Mouse (Mus musculus) stomach, postnatal 0 days (tissue): ENCODE measurements at regions not wholly inside any gene's neighbourhood (a gene's known extent, or its start where the extent isn't known, plus 50 kb on each side); places are given as distances from the start of the nearest gene placed in this dataset.

Experiments
- ATAC-seq: fragments of 200-750 bp; cut with Nextera tagmentation; 2 replicates; pipeline ENCODE4 v1.8.0; 2017; ENCODE audit not compliant: low FRiP score, low TSS enrichment
- DNase-seq: peaks from one replicate; pipeline ENCODE4 v3.0.0-alpha.2; 2016; ENCODE audit warnings: low spot score
- H3K27ac ChIP-seq: fragments of 300-500 bp; sonication (generic); replicated peaks from 2 replicates; pipeline ENCODE4 v1.5.1; 2014; ENCODE audit warnings: mild to moderate bottlenecking, control low read depth
- H3K27me3 ChIP-seq: fragments of 300-500 bp; sonication (generic); 2 replicates; pipeline ENCODE4 v1.6.1; 2014; ENCODE audit warnings: low read length; ENCODE audit not compliant: control insufficient read depth, insufficient read depth
- H3K36me3 ChIP-seq: fragments of 300-500 bp; sonication (generic); 2 replicates; pipeline ENCODE4 v1.6.1; 2014; ENCODE audit warnings: low read length, mixed read lengths; ENCODE audit not compliant: control insufficient read depth, insufficient read depth
- H3K4me1 ChIP-seq: fragments of 300-500 bp; sonication (generic); replicated peaks from 2 replicates; pipeline ENCODE4 v1.6.1; 2014; ENCODE audit warnings: antibody characterized with exemption; ENCODE audit not compliant: control insufficient read depth, insufficient read depth
- H3K4me2 ChIP-seq: fragments of 300-500 bp; sonication (generic); replicated peaks from 2 replicates; pipeline ENCODE4 v1.6.1; 2014; ENCODE audit warnings: low read depth, mild to moderate bottlenecking, control low read depth, moderate library complexity
- H3K4me3 ChIP-seq: fragments of 300-500 bp; sonication (generic); 2 replicates; pipeline ENCODE4 v1.5.1; 2014; ENCODE audit warnings: low read depth, low read length, control low read depth
- H3K9ac ChIP-seq: fragments of 300-500 bp; sonication (generic); 2 replicates; pipeline ENCODE4 v1.6.1; 2014; ENCODE audit warnings: mild to moderate bottlenecking, low read length, control low read depth, mixed read lengths
- H3K9me3 ChIP-seq: fragments of 300-500 bp; sonication (generic); 2 replicates; pipeline ENCODE4 v1.6.1; 2016; ENCODE audit warnings: low read length; ENCODE audit not compliant: control insufficient read depth
- CTCF ChIP-seq: IDR thresholded peaks from 2 replicates; pipeline ENCODE4 v1.5.1; 2016; ENCODE audit warnings: antibody characterized with exemption, low read depth, mild to moderate bottlenecking, moderate library complexity
- EP300 ChIP-seq: optimal IDR thresholded peaks from 2 replicates; pipeline ENCODE3; 2016; ENCODE audit warnings: antibody characterized with exemption
- WGBS: fragments of 180-500 bp; shearing (Covaris S2); extraction: QIAGEN DNeasy Blood & Tissue Kit; methylation state at CpG from one replicate; pipeline ENCODE4 v1.1.7; 2014; 5-methylcytosine and 5-hydroxymethylcytosine counted together

- Histone ChIP-seq H3K27me3 (no peaks in the 10 kb centered on the region), H3K9ac (no peak overlapping the region), H3K27ac (no peak overlapping the region), H3K9me3 (no peaks in the 10 kb centered on the region), H3K4me3 (no peak overlapping the region), H3K4me1 (no peaks in the 10 kb centered on the region), H3K4me2 (no peak overlapping the region), H3K36me3 (no peaks in the 10 kb centered on the region)
- DNase-seq (no peak), ATAC-seq (no peak)
- TF ChIP-seq EP300 (no peak), CTCF (no peak)
- 87% methylated on average over 2 of the region's 2 CpGs for WGBS
Measured at GRCm38 (mm10) chr15:68579486-68579885, 2078.8 kb upstream of the Lrrc6 start.

- Histone ChIP-seq H3K27me3 (no peaks in the 10 kb centered on the region), H3K36me3 (no peaks in the 10 kb centered on the region), H3K4me3 (no peak overlapping the region), H3K9ac (no peak overlapping the region), H3K27ac (no peak overlapping the region), H3K4me2 (no peak overlapping the region), H3K9me3 (no peaks in the 10 kb centered on the region), H3K4me1 (no peaks in the 10 kb centered on the region)
- TF ChIP-seq EP300 (no peak), CTCF (no peak)
- WGBS: 63% methylated on average over 3 of the region's 3 CpGs
- ATAC-seq: no peak
- DNase-seq: no peak
Measured at GRCm38 (mm10) chr15:68560654-68561053, 2059.9 kb upstream of the Lrrc6 start.

GRCm38 (mm10) chr15:68556133-68556532, 2055.4 kb upstream of the Lrrc6 start:
- Histone ChIP-seq H3K9me3 (no peaks in the 10 kb centered on the region), H3K9ac (no peak overlapping the region), H3K4me1 (no peaks in the 10 kb centered on the region), H3K4me3 (no peak overlapping the region), H3K4me2 (no peak overlapping the region), H3K36me3 (no peaks in the 10 kb centered on the region), H3K27ac (no peak overlapping the region), H3K27me3 (no peaks in the 10 kb centered on the region)
- WGBS: 58% methylated on average over 7 of the region's 7 CpGs
- no peak for DNase-seq
- no peak for TF ChIP-seq CTCF
- no peak for TF ChIP-seq EP300
- ATAC-seq: no peak

- Histone ChIP-seq H3K9ac (no peak overlapping the region), H3K27me3 (no peaks in the 10 kb centered on the region), H3K4me2 (no peak overlapping the region), H3K36me3 (no peaks in the 10 kb centered on the region), H3K4me1 (no peaks in the 10 kb centered on the region), H3K9me3 (no peaks in the 10 kb centered on the region), H3K4me3 (no peak overlapping the region), H3K27ac (no peak overlapping the region)
- TF ChIP-seq CTCF: no peak
- no peak for TF ChIP-seq EP300
- 69% methylated on average over 4 of the region's 4 CpGs for WGBS
- ATAC-seq (no peak), DNase-seq (no peak)
Measured at GRCm38 (mm10) chr15:68536055-68536325, 2035.3 kb upstream of the Lrrc6 start.

- no peak for TF ChIP-seq CTCF
- TF ChIP-seq EP300: no peak
Measured at GRCm38 (mm10) chr15:68535297-68536054, 2034.8 kb upstream of the Lrrc6 start.

GRCm38 (mm10) chr15:68520759-68521158, 2020.0 kb upstream of the Lrrc6 start:
- Histone ChIP-seq H3K4me1 (no peaks in the 10 kb centered on the region), H3K27ac (no peak overlapping the region), H3K9ac (no peak overlapping the region), H3K9me3 (no peaks in the 10 kb centered on the region), H3K4me2 (no peak overlapping the region), H3K27me3 (no peaks in the 10 kb centered on the region), H3K36me3 (no peaks in the 10 kb centered on the region), H3K4me3 (no peak overlapping the region)
- DNase-seq (no peak), ATAC-seq (no peak)
- 71% methylated on average over 2 of the region's 2 CpGs for WGBS
- TF ChIP-seq CTCF (no peak), EP300 (no peak)

More at GRCm38 (mm10) chr15:68535297-68536054, 2034.8 kb upstream of the Lrrc6 start:
- H3K27ac ChIP-seq: no peak overlapping the region
- H3K9me3 ChIP-seq: no peaks in the 10 kb centered on the region
- H3K4me2 ChIP-seq: no peak overlapping the region
- DNase-seq (no peak), ATAC-seq (no peak)
- no peak overlapping the region for H3K9ac ChIP-seq
- H3K4me1 ChIP-seq: no peaks in the 10 kb centered on the region
- no peaks in the 10 kb centered on the region for H3K36me3 ChIP-seq
- WGBS: 74% methylated on average over 10 of the region's 10 CpGs
- no peak overlapping the region for H3K4me3 ChIP-seq
- H3K27me3 ChIP-seq: no peaks in the 10 kb centered on the region
